Mouse (Mus musculus) liver, embryonic 14.5 days (tissue): ENCODE data around the gene Dcn.

Experiments
- CTCF ChIP-seq: IDR thresholded peaks from 2 replicates; pipeline ENCODE4 v1.5.1; 2016; ENCODE audit warnings: antibody characterized with exemption, low read depth, control low read depth
- EP300 ChIP-seq: IDR thresholded peaks from 2 replicates; pipeline ENCODE4 v1.6.1; 2016; ENCODE audit warnings: antibody characterized with exemption, low read depth

DNA sequence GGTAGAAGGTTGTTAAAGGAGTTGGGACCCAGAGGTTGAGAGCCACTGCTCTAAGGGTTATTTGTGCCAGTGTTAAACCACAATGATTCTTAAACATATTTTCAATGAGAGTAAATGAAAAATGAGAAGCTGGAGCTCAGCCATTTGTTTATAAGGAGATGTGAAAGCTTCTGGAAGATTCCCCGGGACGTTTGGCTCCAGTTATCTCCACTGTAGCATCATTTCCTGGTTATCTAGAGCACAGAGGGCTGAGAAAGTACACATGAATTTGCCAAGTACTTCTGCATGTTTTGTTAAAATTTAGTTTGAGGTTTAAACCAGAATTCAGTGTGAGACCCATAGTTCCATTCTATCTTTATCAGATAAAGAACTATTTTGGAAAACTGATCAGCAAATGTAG is 5.7 kb downstream of the Dcn start:
- TF ChIP-seq EP300 (no peak), CTCF (no peak)
